Mouse (Mus musculus) CH12.LX (cell line): ENCODE measurements at regions not wholly inside any gene's neighbourhood (a gene's known extent, or its start where the extent isn't known, plus 50 kb on each side); places are given as distances from the start of the nearest gene placed in this dataset.

ENCODE experiments used
- DNase-seq: peaks from one replicate; pipeline ENCODE4 v3.0.0-alpha.2; 2013; ENCODE audit errors: extremely low read depth
- H3K27ac ChIP-seq: 2 replicates; pipeline ENCODE4 v1.5.1; 2012; ENCODE audit warnings: low read depth, mild to moderate bottlenecking, control low read depth, moderate library complexity; ENCODE audit not compliant: insufficient read depth
- H3K27me3 ChIP-seq: replicated peaks from 2 replicates; pipeline ENCODE3; 2012; ENCODE audit warnings: inconsistent platforms
- H3K36me3 ChIP-seq, 2 experiments: replicated peaks in 1 of 2; 2 replicates each; pipeline versions ENCODE3 to v1.6.1; 2012; ENCODE audit warnings: inconsistent platforms in 1 of 2, low read length in 1 of 2, mild to moderate bottlenecking in 1 of 2, mixed read lengths in 1 of 2, moderate library complexity in 1 of 2; ENCODE audit not compliant: control insufficient read depth in 1 of 2, insufficient read depth in 1 of 2
- H3K4me1 ChIP-seq, 2 experiments: 2 replicates each; pipeline ENCODE4 v1.6.1; 2012; ENCODE audit warnings: inconsistent platforms in 1 of 2, moderate library complexity in 1 of 2; ENCODE audit not compliant: insufficient read depth in 2 of 2, control insufficient read depth in 1 of 2
- H3K4me2 ChIP-seq: 2 replicates; pipeline ENCODE4 v1.6.1; 2012; ENCODE audit warnings: low read depth, mild to moderate bottlenecking, control low read depth; ENCODE audit not compliant: poor library complexity, insufficient read depth, severe bottlenecking
- H3K4me3 ChIP-seq, 3 experiments: fragments of 150-350 bp in 1 of 3; sonication (generic) in 1 of 3; replicated peaks in 1 of 3; 2 replicates each; pipeline versions ENCODE3 to v1.5.1; 2011 to 2012; ENCODE audit warnings: low read depth in 2 of 3, low read length in 2 of 3, mild to moderate bottlenecking in 2 of 3, moderate library complexity in 2 of 3, control low read depth in 1 of 3, improper control_type of control experiment in 1 of 3, inconsistent platforms in 1 of 3, mixed read lengths in 1 of 3; ENCODE audit not compliant: poor library complexity in 1 of 3
- H3K79me2 ChIP-seq: replicated peaks from 2 replicates; pipeline ENCODE4 v1.6.1; 2012; ENCODE audit warnings: mild to moderate bottlenecking, moderate library complexity; ENCODE audit not compliant: control insufficient read depth, poor library complexity, insufficient read depth, severe bottlenecking; ENCODE audit errors: extremely low read depth
- H3K9ac ChIP-seq: 2 replicates; pipeline ENCODE4 v1.6.1; 2012; ENCODE audit warnings: low read depth, mild to moderate bottlenecking, control low read depth, moderate library complexity; ENCODE audit not compliant: insufficient read depth
- H3K9me3 ChIP-seq: replicated peaks from 2 replicates; pipeline ENCODE3; 2012; ENCODE audit warnings: low read length, inconsistent platforms, mixed read lengths
- CHD2 ChIP-seq: IDR thresholded peaks from 2 replicates; pipeline ENCODE4 v1.6.1; 2011; ENCODE audit warnings: low read length, improper control_type of control experiment
- CTCF ChIP-seq, 2 experiments: IDR thresholded peaks in 1 of 2; conservative IDR thresholded peaks in 1 of 2; 2 replicates each; pipeline ENCODE4 v1.5.1; 2011 to 2012; ENCODE audit warnings: low read depth in 2 of 2, low read length in 2 of 2, improper control_type of control experiment in 1 of 2, inconsistent platforms in 1 of 2, mild to moderate bottlenecking in 1 of 2, moderate library complexity in 1 of 2
- E2F4 ChIP-seq: IDR thresholded peaks from 2 replicates; pipeline ENCODE4 v1.6.1; 2011; ENCODE audit warnings: low read depth, low read length, improper control_type of control experiment; ENCODE audit not compliant: insufficient replicate concordance
- EP300 ChIP-seq: IDR thresholded peaks from 2 replicates; pipeline ENCODE4 v1.6.1; 2011; ENCODE audit warnings: low read length, improper control_type of control experiment
- IRF4 ChIP-seq: IDR thresholded peaks from 2 replicates; pipeline ENCODE4 v1.6.1; 2014; ENCODE audit warnings: low read depth, mild to moderate bottlenecking, inconsistent platforms, low read length, improper control_type of control experiment
- JUN ChIP-seq: IDR thresholded peaks from 2 replicates; pipeline ENCODE4 v1.6.1; 2011; ENCODE audit warnings: low read depth, mild to moderate bottlenecking, low read length, improper control_type of control experiment, moderate library complexity; ENCODE audit not compliant: insufficient read depth
- MAZ ChIP-seq: IDR thresholded peaks from 2 replicates; pipeline ENCODE4 v1.6.1; 2012; ENCODE audit warnings: low read depth, mild to moderate bottlenecking, inconsistent platforms, low read length, improper control_type of control experiment, moderate library complexity
- MEF2A ChIP-seq: IDR thresholded peaks from 2 replicates; pipeline ENCODE4 v1.6.1; 2014; ENCODE audit warnings: low read depth, mild to moderate bottlenecking, inconsistent platforms, low read length, improper control_type of control experiment, borderline replicate concordance
- MXI1 ChIP-seq: IDR thresholded peaks from 2 replicates; pipeline ENCODE4 v1.6.1; 2011; ENCODE audit warnings: mild to moderate bottlenecking, low read depth, low read length, improper control_type of control experiment
- MYC ChIP-seq: IDR thresholded peaks from 2 replicates; pipeline ENCODE4 v1.6.1; 2011; ENCODE audit warnings: low read depth, mild to moderate bottlenecking, improper control_type of control experiment, low read length
- NRF1 ChIP-seq: IDR thresholded peaks from 2 replicates; pipeline ENCODE4 v1.6.1; 2014; ENCODE audit warnings: low read depth, mild to moderate bottlenecking, inconsistent platforms, low read length, improper control_type of control experiment, moderate library complexity
- POLR2AphosphoS2 ChIP-seq: IDR thresholded peaks from 2 replicates; pipeline ENCODE4 v1.6.1; 2011; ENCODE audit warnings: low read depth, low read length, improper control_type of control experiment
- RAD21 ChIP-seq: IDR thresholded peaks from 2 replicates; pipeline ENCODE4 v1.6.1; 2011; ENCODE audit warnings: low read depth, mild to moderate bottlenecking, low read length, improper control_type of control experiment, moderate library complexity
- SMC3 ChIP-seq: IDR thresholded peaks from 2 replicates; pipeline ENCODE4 v1.6.1; 2011; ENCODE audit warnings: low read depth, low read length, improper control_type of control experiment
- TBP ChIP-seq: conservative IDR thresholded peaks from 2 replicates; pipeline ENCODE4 v1.6.1; 2011; ENCODE audit warnings: low read depth, low read length, improper control_type of control experiment
- USF1 ChIP-seq: IDR thresholded peaks from 2 replicates; pipeline ENCODE4 v1.6.1; 2014; ENCODE audit warnings: low read depth, mild to moderate bottlenecking, inconsistent platforms, low read length, improper control_type of control experiment
- ZMIZ1 ChIP-seq: IDR thresholded peaks from 2 replicates; pipeline ENCODE4 v1.6.1; 2012; ENCODE audit warnings: low read depth, mild to moderate bottlenecking, inconsistent platforms, low read length, improper control_type of control experiment
- dilution Hi-C: fragments of 300-500 bp; cut with MboI; formaldehyde crosslinking; loops from 2 replicates; pipeline ENCODE4 v1.14.3; 2020; ENCODE audit warnings: low sequenced_read_pairs; ENCODE audit not compliant: extremely low pct_unique_long_range_greater_than_20kb, extremely low pct_ligation_motif_present
- in situ Hi-C: fragments of 300-500 bp; cut with MboI; formaldehyde crosslinking; loops from 3 replicates; pipeline ENCODE4 v1.14.3; 2019; ENCODE audit warnings: low sequenced_read_pairs, low pct_ligation_motif_present, low pct_unique_long_range_greater_than_20kb, mixed read lengths

DNA sequence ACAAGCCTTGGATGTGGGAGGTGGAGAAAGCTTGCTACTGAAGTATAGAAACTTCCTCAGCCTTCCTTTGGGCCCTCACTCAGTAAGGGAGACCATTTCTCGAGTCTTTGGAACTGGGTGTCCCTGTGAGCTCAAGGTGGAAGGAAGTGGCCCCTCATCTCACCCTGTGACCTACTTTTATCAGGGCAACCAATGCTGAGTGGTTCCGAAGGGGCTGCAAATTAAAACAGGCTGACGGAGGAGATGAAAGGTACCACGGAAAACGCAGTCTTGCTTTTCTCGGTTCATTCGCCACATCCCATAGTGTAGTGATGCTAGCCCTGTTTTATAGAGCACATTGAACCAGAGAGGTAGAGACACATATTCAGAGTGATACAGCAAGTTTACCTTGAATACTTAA is 399.6 kb upstream of the Zmiz1 start:
- no peaks in the 10 kb centered on the region for H3K9me3 ChIP-seq
- H3K27ac ChIP-seq = no peak overlapping the region
- TF ChIP-seq RAD21 = no peak
- no peak for TF ChIP-seq USF1
- TF ChIP-seq CHD2 = no peak
- no peak for TF ChIP-seq ZMIZ1
- TF ChIP-seq SMC3 = no peak
- TF ChIP-seq MYC = no peak
- no peak for TF ChIP-seq MAZ
- TF ChIP-seq TBP = no peak
- no peak for TF ChIP-seq POLR2AphosphoS2
- H3K4me3 ChIP-seq = no peak overlapping the region
- in situ Hi-C loops (no loop called here), dilution Hi-C loops (no loop called here)
- DNase-seq = no peak
- no peak overlapping the region for H3K9ac ChIP-seq
- H3K4me2 ChIP-seq = no peak overlapping the region
- no peaks in the 10 kb centered on the region for H3K4me1 ChIP-seq
- peaks cover 15% of the 10 kb centered on the region for H3K27me3 ChIP-seq
- no peaks in the 10 kb centered on the region for H3K79me2 ChIP-seq
- H3K36me3 ChIP-seq = no peaks in the 10 kb centered on the region

GRCm38 (mm10) chr14:25060285-25060684 is 398.7 kb upstream of the Zmiz1 start:
- no peaks in the 10 kb centered on the region for H3K79me2 ChIP-seq
- no peaks in the 10 kb centered on the region for H3K4me1 ChIP-seq
- H3K4me2 ChIP-seq = no peak overlapping the region
- no peak overlapping the region for H3K9ac ChIP-seq
- dilution Hi-C loops (no loop called here), in situ Hi-C loops (no loop called here)
- no peak for DNase-seq
- H3K4me3 ChIP-seq = no peak overlapping the region
- peaks cover 18% of the 10 kb centered on the region for H3K27me3 ChIP-seq
- H3K27ac ChIP-seq = no peak overlapping the region
- no peaks in the 10 kb centered on the region for H3K9me3 ChIP-seq
- H3K36me3 ChIP-seq = no peaks in the 10 kb centered on the region
- no peak for TF ChIP-seq NRF1
- TF ChIP-seq MXI1 = no peak
- TF ChIP-seq MEF2A = no peak
- TF ChIP-seq JUN = no peak
- no peak for TF ChIP-seq CTCF (conservative IDR thresholded peaks at IDR 0.05 in 1 of 2, IDR thresholded peaks at IDR 0.05 in 1 of 2; ENCODE audit: low read depth in 2 of 2, low read length in 2 of 2)
- no peak for TF ChIP-seq E2F4
- no peak for TF ChIP-seq USF1
- TF ChIP-seq IRF4 = no peak
- TF ChIP-seq EP300 = no peak
